Mouse (Mus musculus) ES-Bruce4 (cell line): ENCODE results near the gene 1810010H24Rik. TPM values are rescaled to one million over a fixed set of nuclear protein-coding genes. Genes with fewer than 3 reads are reported as not detected.

Experiments used
- H3K27ac ChIP-seq: 2 replicates; pipeline ENCODE4 v1.5.1; 2012; ENCODE audit warnings: low read length, inconsistent platforms; ENCODE audit not compliant: insufficient read depth
- H3K27me3 ChIP-seq: 2 replicates; pipeline ENCODE4 v1.6.1; 2012; ENCODE audit warnings: mild to moderate bottlenecking, low read length, inconsistent platforms; ENCODE audit not compliant: control insufficient read depth, poor library complexity, insufficient read depth, severe bottlenecking
- H3K36me3 ChIP-seq: 2 replicates; pipeline ENCODE4 v1.6.1; 2012; ENCODE audit warnings: inconsistent platforms, mild to moderate bottlenecking, low read length, moderate library complexity; ENCODE audit not compliant: control insufficient read depth, poor library complexity, insufficient read depth, severe bottlenecking
- H3K4me1 ChIP-seq: one replicate; pipeline ENCODE4 v1.8.1; 2011; ENCODE audit warnings: low read length; ENCODE audit not compliant: control insufficient read depth, insufficient read depth
- H3K4me3 ChIP-seq: 2 replicates; pipeline ENCODE4 v1.5.1; 2011; ENCODE audit warnings: low read depth, mild to moderate bottlenecking, low read length
- H3K9ac ChIP-seq: 2 replicates; pipeline ENCODE4 v1.6.1; 2012; ENCODE audit warnings: low read depth, mild to moderate bottlenecking, inconsistent platforms; ENCODE audit not compliant: poor library complexity, severe bottlenecking
- H3K9me3 ChIP-seq: replicated peaks from 2 replicates; pipeline ENCODE4 v1.6.1; 2012; ENCODE audit warnings: mild to moderate bottlenecking, low read length, inconsistent platforms; ENCODE audit not compliant: control insufficient read depth, poor library complexity, insufficient read depth, severe bottlenecking
- CTCF ChIP-seq: IDR thresholded peaks from one replicate; pipeline ENCODE4 v1.8.1; 2011; ENCODE audit warnings: low read depth, low read length
- EP300 ChIP-seq: IDR thresholded peaks from 2 replicates; pipeline ENCODE4 v1.6.1; 2011; ENCODE audit warnings: low read depth, low read length; ENCODE audit not compliant: insufficient read depth
- POLR2A ChIP-seq: IDR thresholded peaks from one replicate; pipeline ENCODE4 v1.8.1; 2011; ENCODE audit warnings: low read length; ENCODE audit not compliant: insufficient read depth
- polyA plus RNA-seq: library from polyadenylated mRNA; stranded (reverse); fragments of >200 nt; gene quantifications from 2 replicates; pipeline ENCODE4 v1.2.4, GENCODE M21; 2011; ENCODE audit warnings: low read depth; ENCODE audit not compliant: missing spikeins, insufficient read depth, insufficient read length

Gene 1810010H24Rik
- polyA plus RNA-seq, 1 experiment, result 1.4 TPM

- Histone ChIP-seq H3K9ac (peak within 1 kb of the TSS; percentile 99), H3K36me3 (peaks cover 42% of the 10 kb centered on the region), H3K27ac (peak within 1 kb of the TSS; percentile 89), H3K27me3 (no peaks in the 10 kb centered on the region), H3K4me3 (peak within 1 kb of the TSS; percentile 97), H3K4me1 (no peaks in the 10 kb centered on the region), H3K9me3 (no peaks in the 10 kb centered on the region)
- TF ChIP-seq CTCF (no peak), POLR2A (peak; percentile 97), EP300 (peak; percentile 72; the same call in 1 of the 2 replicates)
Measured at GRCm38 (mm10) chr11:106999151-106999948, 26.1 kb upstream of the 1810010H24Rik start, which contains the start of gene Kpna2. Gene Kpna2 (minus strand): TSS chr11:106999541.

GRCm38 (mm10) chr11:106999949-107000513 lies 25.4 kb upstream of the 1810010H24Rik start:
- Histone ChIP-seq H3K27ac (peak overlapping the region; percentile 89), H3K4me3 (peak overlapping the region; percentile 83), H3K36me3 (peaks cover 35% of the 10 kb centered on the region), H3K27me3 (no peaks in the 10 kb centered on the region), H3K9ac (peak overlapping the region; percentile 93), H3K4me1 (no peaks in the 10 kb centered on the region), H3K9me3 (no peaks in the 10 kb centered on the region)
- no peak for TF ChIP-seq POLR2A
- no peak for TF ChIP-seq CTCF
- TF ChIP-seq EP300, result no peak

- TF ChIP-seq CTCF, result no peak
- Histone ChIP-seq H3K27me3 (no peaks in the 10 kb centered on the region), H3K36me3 (peaks cover 15% of the 10 kb centered on the region), H3K9me3 (no peaks in the 10 kb centered on the region), H3K27ac (peak overlapping the region; percentile 66; the same call in 1 of the 2 replicates), H3K9ac (peak overlapping the region; percentile 57; the same call in 1 of the 2 replicates), H3K4me3 (no peak overlapping the region), H3K4me1 (no peaks in the 10 kb centered on the region)
Measured at GRCm38 (mm10) chr11:107001760-107002675, 23.5 kb upstream of the 1810010H24Rik start.

- H3K4me1 ChIP-seq, result no peaks in the 10 kb centered on the region
- no peaks in the 10 kb centered on the region for H3K9me3 ChIP-seq
- H3K4me3 ChIP-seq, result no peak overlapping the region
- no peak overlapping the region for H3K9ac ChIP-seq
- H3K36me3 ChIP-seq, result no peaks in the 10 kb centered on the region
- TF ChIP-seq EP300, result no peak
- no peak for TF ChIP-seq POLR2A
- no peak for TF ChIP-seq CTCF
- H3K27me3 ChIP-seq, result no peaks in the 10 kb centered on the region
- H3K27ac ChIP-seq, result no peak overlapping the region
Measured at GRCm38 (mm10) chr11:107005538-107005937, 19.9 kb upstream of the 1810010H24Rik start.

- Histone ChIP-seq H3K27ac (no peak overlapping the region), H3K4me1 (no peaks in the 10 kb centered on the region), H3K27me3 (no peaks in the 10 kb centered on the region), H3K9me3 (no peaks in the 10 kb centered on the region), H3K4me3 (no peak overlapping the region), H3K36me3 (no peaks in the 10 kb centered on the region), H3K9ac (no peak overlapping the region)
- TF ChIP-seq POLR2A (no peak), EP300 (no peak), CTCF (no peak)
Measured at GRCm38 (mm10) chr11:107010447-107010846, 15.0 kb upstream of the 1810010H24Rik start.

- Histone ChIP-seq H3K27ac (no peak overlapping the region; the same call in 1 of the 2 replicates), H3K4me3 (0 out of 2 replicates have a peak overlapping the region, but pooled peaks have one; percentile 14)
Measured at GRCm38 (mm10) chr11:107011171-107011570, 14.3 kb upstream of the 1810010H24Rik start.

More at GRCm38 (mm10) chr11:107011171-107011570, 14.3 kb upstream of the 1810010H24Rik start:
- H3K27me3 ChIP-seq, result no peaks in the 10 kb centered on the region
- peak overlapping the region; percentile 87; the same call in 1 of the 2 replicates for H3K9ac ChIP-seq
- H3K36me3 ChIP-seq, result no peaks in the 10 kb centered on the region
- no peaks in the 10 kb centered on the region for H3K4me1 ChIP-seq
- TF ChIP-seq CTCF, result no peak
- TF ChIP-seq EP300, result no peak
- no peak for TF ChIP-seq POLR2A
- H3K9me3 ChIP-seq, result no peaks in the 10 kb centered on the region
